ENCODE assay signal across 8 mouse cellular contexts in genomic region chr8:83458222-83458621, GRCm38 (mm10). TPM values are rescaled to one million over a fixed set of nuclear protein-coding genes. Genes with fewer than 3 reads are reported as not detected.
DNase-seq lines count a peak whose midpoint lies in the region; ATAC-seq lines count a peak whose summit lies in the region.

Scoc (minus strand) TSS chr8:83458391.

- DNase-seq in layer of hippocampus, adult 8-10 months (ENCODE audit: low spot score in 2 of 2) = no peak
- DNase-seq in layer of hippocampus, adult 9-11 months = no peak
- DNase-seq in forebrain, embryonic 14.5 days (ENCODE audit: low spot score) = no peak
- no peak for DNase-seq in hindbrain, embryonic 11.5 days (ENCODE audit: low spot score)
- DNase-seq in left cerebral cortex, adult 8-10 months (ENCODE audit: low spot score in 2 of 2) = no peak
- DNase-seq in right cerebral cortex, postnatal 4 days = no peak
- no peak for DNase-seq in spleen, postnatal 10 days (ENCODE audit: low spot score in 2 of 2)

- no peak within 1 kb of the TSS for H3K9ac ChIP-seq in forebrain, embryonic 14.5 days (ENCODE audit: low read length)
- no peak within 1 kb of the TSS for H3K9ac ChIP-seq in hindbrain, embryonic 11.5 days (ENCODE audit: low read depth, low read length)
- H3K9ac ChIP-seq in midbrain, embryonic 12.5 days (replicated peaks) = no peak within 1 kb of the TSS

- WGBS in forebrain, embryonic 14.5 days = 87% methylated on average over 14 of the region's 14 CpGs
- 73% methylated on average over 14 of the region's 14 CpGs for WGBS in hindbrain, embryonic 11.5 days
- WGBS in midbrain, embryonic 12.5 days = 89% methylated on average over 14 of the region's 14 CpGs

- no peaks in the 10 kb centered on the region for H3K9me3 ChIP-seq in forebrain, embryonic 14.5 days (replicated peaks; ENCODE audit: control insufficient read depth, low read length)
- no peaks in the 10 kb centered on the region for H3K9me3 ChIP-seq in hindbrain, embryonic 11.5 days (ENCODE audit: control insufficient read depth, low read length)
- no peaks in the 10 kb centered on the region for H3K9me3 ChIP-seq in midbrain, embryonic 12.5 days

- H3K27me3 ChIP-seq in forebrain, embryonic 14.5 days (replicated peaks; ENCODE audit: control insufficient read depth, insufficient read depth, low read length) = no peaks in the 10 kb centered on the region
- H3K27me3 ChIP-seq in hindbrain, embryonic 11.5 days (ENCODE audit: control insufficient read depth, insufficient read depth, low read length) = no peaks in the 10 kb centered on the region
- no peaks in the 10 kb centered on the region for H3K27me3 ChIP-seq in midbrain, embryonic 12.5 days

- no peak for ATAC-seq in forebrain, embryonic 14.5 days
- ATAC-seq in hindbrain, embryonic 11.5 days (ENCODE audit: low FRiP score) = no peak
- ATAC-seq in midbrain, embryonic 12.5 days (ENCODE audit: low FRiP score, low read depth) = no peak

- H3K36me3 ChIP-seq in forebrain, embryonic 14.5 days (ENCODE audit: control insufficient read depth, insufficient read depth, low read length) = no peaks in the 10 kb centered on the region
- H3K36me3 ChIP-seq in hindbrain, embryonic 11.5 days (ENCODE audit: control insufficient read depth, insufficient read depth, low read length) = no peaks in the 10 kb centered on the region
- no peaks in the 10 kb centered on the region for H3K36me3 ChIP-seq in midbrain, embryonic 12.5 days

- H3K4me2 ChIP-seq in forebrain, embryonic 14.5 days (ENCODE audit: low read length) = no peak within 1 kb of the TSS
- H3K4me2 ChIP-seq in hindbrain, embryonic 11.5 days (replicated peaks; ENCODE audit: low read depth, low read length) = no peak within 1 kb of the TSS
- H3K4me2 ChIP-seq in midbrain, embryonic 12.5 days (replicated peaks) = no peak within 1 kb of the TSS

- H3K27ac ChIP-seq in forebrain, embryonic 14.5 days (ENCODE audit: low read depth, low read length) = no peak within 1 kb of the TSS
- H3K27ac ChIP-seq in hindbrain, embryonic 11.5 days (ENCODE audit: low read depth, low read length) = no peak within 1 kb of the TSS
- H3K27ac ChIP-seq in midbrain, embryonic 12.5 days (replicated peaks) = no peak within 1 kb of the TSS

- H3K4me1 ChIP-seq in forebrain, embryonic 14.5 days (ENCODE audit: control insufficient read depth, insufficient read depth, low read length) = no peaks in the 10 kb centered on the region
- H3K4me1 ChIP-seq in hindbrain, embryonic 11.5 days (replicated peaks; ENCODE audit: control insufficient read depth, insufficient read depth, low read length) = no peaks in the 10 kb centered on the region
- H3K4me1 ChIP-seq in midbrain, embryonic 12.5 days = no peaks in the 10 kb centered on the region

- no peak within 1 kb of the TSS for H3K4me3 ChIP-seq in forebrain, embryonic 14.5 days (ENCODE audit: low read depth, low read length)
- no peak within 1 kb of the TSS for H3K4me3 ChIP-seq in hindbrain, embryonic 11.5 days (ENCODE audit: low read depth, low read length)
- H3K4me3 ChIP-seq in midbrain, embryonic 12.5 days = no peak within 1 kb of the TSS

RNA-seq across cellular contexts. Expression of gene Scoc, which starts in this region (rescaled TPM):
- total RNA-seq in layer of hippocampus, adult 8-10 months (2022) = 100 to 1,000 TPM; 206 TPM
- polyA plus RNA-seq in forebrain, embryonic 14.5 days (2014; fragmentation: Nextera tagmentation; extraction: Ambion mirVana) = 232 and 263 TPM in 2 replicates
- 200 and 206 TPM in 2 replicates for polyA plus RNA-seq in hindbrain, embryonic 11.5 days (2014; fragmentation: Nextera tagmentation; extraction: Ambion mirVana)
- 100 to 1,000 TPM; 198 to 226 (median 211) TPM for total RNA-seq in left cerebral cortex, adult 8-10 months (2022)
- polyA plus RNA-seq in midbrain, embryonic 12.5 days (2016; fragmentation: Nextera tagmentation; extraction: Ambion mirVana) = 171 and 182 TPM in 2 replicates
